Mouse (Mus musculus) spleen, adult 2 months (tissue): ENCODE measurements around the gene Gpr19. TPM values are rescaled to one million over a fixed set of nuclear protein-coding genes. Genes with fewer than 3 reads are reported as not detected.

Experiments
- DNase-seq, 2 experiments: peaks; one replicate each; pipeline versions ENCODE4 v3.0.0 to v3.0.0-alpha.2; 2012 to 2021; ENCODE audit warnings: low spot score in 2 of 2, low read depth in 1 of 2
- H3K27ac ChIP-seq: fragments of 200-500 bp; 2 replicates; pipeline ENCODE4 v1.5.1; 2012; ENCODE audit warnings: low read length, inconsistent platforms; ENCODE audit not compliant: insufficient read depth
- H3K27me3 ChIP-seq: fragments of 200-500 bp; 2 replicates; pipeline ENCODE4 v1.6.1; 2012; ENCODE audit warnings: mild to moderate bottlenecking, moderate library complexity, low read length, inconsistent platforms; ENCODE audit not compliant: control insufficient read depth, insufficient read depth
- H3K36me3 ChIP-seq: fragments of 200-500 bp; 2 replicates; pipeline ENCODE4 v1.6.1; 2012; ENCODE audit warnings: mild to moderate bottlenecking, low read length, inconsistent platforms; ENCODE audit not compliant: control insufficient read depth, insufficient read depth
- H3K4me1 ChIP-seq: fragments of 200-500 bp; 2 replicates; pipeline ENCODE4 v1.6.1; 2011; ENCODE audit warnings: inconsistent platforms; ENCODE audit not compliant: control insufficient read depth, insufficient read depth, insufficient read length
- H3K4me3 ChIP-seq: fragments of 200-500 bp; 2 replicates; pipeline ENCODE4 v1.5.1; 2011; ENCODE audit warnings: mild to moderate bottlenecking, inconsistent platforms; ENCODE audit not compliant: insufficient read depth, insufficient read length; ENCODE audit errors: extremely low read depth
- CTCF ChIP-seq: fragments of 200-500 bp; IDR thresholded peaks from 2 replicates; pipeline ENCODE4 v1.5.1; 2011; ENCODE audit warnings: mild to moderate bottlenecking, inconsistent platforms; ENCODE audit not compliant: insufficient read depth, insufficient read length, insufficient replicate concordance; ENCODE audit errors: extremely low read depth
- POLR2A ChIP-seq: fragments of 200-500 bp; IDR thresholded peaks from 2 replicates; pipeline ENCODE4 v1.6.1; 2011; ENCODE audit warnings: low read depth, low read length, inconsistent platforms
- WGBS: fragments of 180-500 bp; shearing (Covaris S2); methylation state at CpG from one replicate; pipeline ENCODE4 v1.1.7; 2018; 5-methylcytosine and 5-hydroxymethylcytosine counted together
- polyA plus RNA-seq: library from polyadenylated mRNA; depleted of rRNA; stranded (reverse); fragments of >200 nt; gene quantifications from 2 replicates; pipeline ENCODE4 v1.2.3, GENCODE M21; 2012; rRNA removed

Gpr19 gene
- polyA plus RNA-seq = 6.4 and 7.0 TPM in 2 replicates

DNA sequence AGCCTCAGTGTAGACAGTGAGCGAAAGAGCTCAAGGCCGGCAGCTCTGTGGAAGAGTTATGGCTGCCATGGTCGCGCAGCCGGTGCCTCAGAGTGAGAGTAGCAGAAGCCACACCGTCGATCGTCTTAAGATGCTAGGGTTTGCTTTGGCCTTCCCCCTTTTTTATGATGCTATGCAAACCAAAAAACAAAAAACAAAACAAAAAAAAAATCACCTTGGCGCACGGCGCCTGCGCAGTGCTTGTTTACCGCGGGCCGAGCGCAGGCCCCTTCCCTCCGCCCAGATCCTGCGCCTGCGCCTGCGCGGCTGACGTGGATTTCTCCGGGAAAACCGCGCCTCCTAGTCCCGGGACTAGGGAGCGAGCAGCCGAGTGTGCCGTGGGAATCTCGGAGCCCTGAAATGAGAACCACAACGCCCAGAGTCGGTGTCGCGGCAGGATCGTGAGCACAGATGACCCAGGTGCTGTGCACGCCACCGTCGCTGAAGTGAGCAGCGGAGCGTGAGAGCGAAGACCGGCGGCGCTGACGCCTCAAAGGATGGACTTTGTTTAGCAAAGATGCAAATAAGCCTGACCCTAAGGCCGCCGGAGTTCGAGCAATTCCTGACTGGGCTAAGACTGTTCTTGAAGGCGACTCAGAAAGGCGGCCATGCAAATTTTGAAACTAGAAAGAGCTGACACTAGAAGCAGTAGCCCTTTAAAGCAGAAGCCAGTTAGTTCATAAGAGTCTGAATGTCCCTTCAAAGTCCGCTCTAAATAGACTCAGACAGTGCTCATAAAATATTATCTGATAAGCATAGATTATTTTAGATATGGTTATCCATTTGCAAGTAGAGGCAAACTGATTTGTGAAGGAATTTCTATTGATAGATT, at the start of gene Gpr19:
Gene Gpr19, minus strand, starts transcription at position 484 of the 871 bp plus-strand sequence.
- H3K36me3 ChIP-seq = no peaks in the 10 kb centered on the region
- peaks cover 5% of the 10 kb centered on the region; the same call in 1 of the 2 replicates for H3K4me1 ChIP-seq
- DNase-seq = peak; percentile 70 to 74
- peak within 1 kb of the TSS; percentile 85 for H3K4me3 ChIP-seq
- TF ChIP-seq CTCF (no peak), POLR2A (peak; percentile 51)
- H3K27ac ChIP-seq = peak within 1 kb of the TSS; percentile 99
- WGBS = under 1% methylated on average over 51 of the region's 51 CpGs
- H3K27me3 ChIP-seq = no peaks in the 10 kb centered on the region

DNA sequence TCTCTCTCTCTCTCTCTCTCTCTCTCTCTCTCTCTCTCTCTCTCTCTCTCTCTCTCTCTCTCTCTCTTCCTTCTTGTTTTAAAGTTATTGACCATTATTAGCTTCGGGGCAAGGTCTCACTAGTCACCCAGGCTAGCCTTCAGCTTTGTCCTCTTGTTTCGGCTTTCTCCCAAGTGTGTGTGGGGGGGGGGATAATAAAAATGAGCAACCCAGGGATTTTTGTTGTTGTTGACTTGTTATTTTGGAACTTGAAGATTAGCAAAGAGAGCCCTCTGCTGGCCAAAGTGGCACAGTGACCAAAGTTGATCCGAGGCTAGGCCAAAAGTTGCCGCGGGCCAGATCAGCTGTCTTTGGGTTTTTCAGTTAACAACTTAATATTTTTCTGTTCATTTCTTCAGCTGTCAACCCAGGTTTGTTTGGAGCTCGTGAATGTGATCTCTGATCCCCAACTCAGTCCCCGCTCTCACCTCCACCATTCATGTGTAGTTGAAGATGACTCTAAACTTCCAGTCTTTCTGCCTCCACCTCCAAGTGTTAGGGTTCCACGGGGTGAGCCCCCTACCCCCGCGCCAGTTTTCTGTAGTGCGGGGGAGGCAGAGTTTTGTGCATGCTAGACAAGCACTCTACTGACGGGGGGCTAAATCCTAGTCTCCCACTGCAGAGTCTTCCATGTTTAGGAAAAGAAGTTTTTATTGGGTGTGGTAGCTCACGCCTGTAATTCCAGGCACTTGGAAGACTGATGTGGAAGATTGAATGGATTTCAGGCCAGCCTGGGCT, 49.1 kb upstream of the Gpr19 start:
- 59% methylated on average over 13 of the region's 13 CpGs for WGBS
- DNase-seq = peak; percentile 61 to 62
- Histone ChIP-seq H3K27ac (no peak overlapping the region), H3K4me1 (no peaks in the 10 kb centered on the region), H3K4me3 (no peak overlapping the region; the same call in 1 of the 2 replicates), H3K27me3 (no peaks in the 10 kb centered on the region), H3K36me3 (no peaks in the 10 kb centered on the region)
- TF ChIP-seq POLR2A (no peak), CTCF (peak; percentile 72; the same call in 1 of the 2 replicates)

DNA sequence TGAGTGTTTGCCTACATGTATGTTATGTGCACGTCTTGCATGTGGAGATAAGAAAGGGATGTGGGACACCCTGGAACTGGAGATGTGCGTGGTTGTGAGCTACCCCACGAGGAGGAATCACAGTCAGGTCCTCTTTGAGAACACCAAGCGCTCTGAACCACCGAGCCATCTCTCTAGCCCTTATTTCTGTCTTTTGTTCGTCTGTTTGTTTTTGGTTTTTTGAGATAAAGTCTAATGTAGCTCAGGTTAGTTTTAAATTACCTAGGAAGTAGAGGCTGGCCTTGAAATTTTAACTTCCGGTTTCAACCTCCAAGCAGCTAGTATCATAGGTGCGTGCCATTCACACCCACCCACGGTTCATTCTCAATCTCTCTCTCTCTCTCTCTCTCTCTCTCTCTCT, 48.5 kb upstream of the Gpr19 start:
- H3K27ac ChIP-seq = peak overlapping the region; percentile 46; the same call in 1 of the 2 replicates
- WGBS = 70% methylated on average over 9 of the region's 9 CpGs
- no peaks in the 10 kb centered on the region for H3K4me1 ChIP-seq
- H3K27me3 ChIP-seq = no peaks in the 10 kb centered on the region
- TF ChIP-seq CTCF = no peak
- TF ChIP-seq POLR2A = no peak
- H3K36me3 ChIP-seq = no peaks in the 10 kb centered on the region
- DNase-seq = no peak
- no peak overlapping the region for H3K4me3 ChIP-seq

DNA sequence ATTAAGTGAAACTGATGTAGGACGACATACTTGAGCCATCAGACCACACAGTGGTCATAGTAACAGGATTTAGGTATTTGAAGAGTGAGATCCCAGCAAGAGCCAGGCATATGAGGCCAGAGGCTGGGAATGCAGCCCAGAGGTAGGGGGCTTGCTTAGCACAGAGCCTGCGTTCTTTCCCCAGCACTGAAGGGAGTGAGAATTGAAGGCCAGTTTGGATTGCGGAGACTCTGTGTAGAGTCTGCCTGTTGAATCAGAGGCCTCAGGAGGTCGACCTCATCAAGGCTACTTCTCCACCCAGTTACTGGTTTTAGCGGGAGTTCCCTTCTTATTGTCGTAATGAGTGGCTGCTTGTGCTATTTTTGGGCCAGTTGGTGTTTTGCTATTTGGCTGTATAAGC, 47.7 kb upstream of the Gpr19 start:
- no peaks in the 10 kb centered on the region for H3K27me3 ChIP-seq
- no peak overlapping the region for H3K27ac ChIP-seq
- no peaks in the 10 kb centered on the region for H3K36me3 ChIP-seq
- TF ChIP-seq POLR2A = no peak
- no peak for TF ChIP-seq CTCF
- no peaks in the 10 kb centered on the region for H3K4me1 ChIP-seq
- H3K4me3 ChIP-seq = no peak overlapping the region
- DNase-seq = no peak
- 62% methylated on average over 6 of the region's 6 CpGs for WGBS

DNA sequence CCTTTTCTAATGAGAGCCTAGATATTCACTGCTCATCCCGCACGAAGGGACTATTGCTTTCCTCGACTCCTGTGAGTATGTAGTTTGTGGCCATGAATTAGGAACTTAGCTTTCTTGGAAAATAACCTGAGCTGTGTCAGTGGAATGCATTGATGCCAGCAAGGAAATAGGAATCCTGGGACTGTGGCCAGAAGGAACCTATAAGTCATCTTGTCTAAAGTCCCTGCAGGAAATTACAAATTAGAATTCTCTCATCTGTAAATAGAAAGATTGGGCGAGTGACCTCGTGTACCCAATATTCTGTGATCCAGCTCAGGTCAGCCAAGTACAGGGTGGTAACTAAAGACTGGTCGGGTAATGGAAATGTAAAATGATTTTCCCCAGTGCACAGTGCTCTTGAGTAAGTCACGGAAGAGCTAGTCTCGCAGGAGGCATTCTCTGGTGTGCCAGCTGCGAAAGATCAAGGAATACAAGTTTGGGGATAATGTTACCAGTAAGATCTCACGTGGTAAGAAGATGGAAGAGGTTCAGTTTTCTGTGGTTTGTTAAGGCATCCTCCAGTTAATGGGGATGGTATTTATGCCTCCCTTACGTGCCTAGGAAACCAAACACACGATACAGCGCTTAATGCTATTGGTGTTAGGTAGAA, 45.5 kb upstream of the Gpr19 start:
- H3K4me1 ChIP-seq = no peaks in the 10 kb centered on the region
- no peak overlapping the region for H3K27ac ChIP-seq
- WGBS = 91% methylated on average over 13 of the region's 13 CpGs
- DNase-seq = no peak
- no peaks in the 10 kb centered on the region for H3K36me3 ChIP-seq
- no peaks in the 10 kb centered on the region for H3K27me3 ChIP-seq
- H3K4me3 ChIP-seq = no peak overlapping the region
- TF ChIP-seq POLR2A (no peak), CTCF (no peak)

DNA sequence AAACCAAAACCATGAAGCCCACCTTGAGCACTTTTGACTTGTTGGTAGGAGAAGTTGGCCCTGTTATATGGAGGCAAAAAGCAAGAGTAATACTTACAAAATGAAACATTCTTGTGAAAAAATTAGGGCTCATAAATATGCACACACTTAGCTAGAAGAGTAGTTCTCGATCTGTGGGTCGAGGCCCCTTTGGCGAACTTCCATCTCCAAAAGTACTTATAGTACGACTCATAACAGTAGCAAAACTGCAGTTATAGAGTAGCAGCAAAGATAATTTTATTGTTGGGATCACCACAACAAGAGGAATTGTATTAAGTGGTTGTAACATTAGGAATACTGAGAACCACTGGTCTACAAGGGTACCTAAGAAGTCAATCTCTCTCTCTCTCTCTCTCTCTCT, 41.4 kb upstream of the Gpr19 start:
- Histone ChIP-seq H3K4me3 (no peak overlapping the region), H3K36me3 (no peaks in the 10 kb centered on the region), H3K4me1 (no peaks in the 10 kb centered on the region), H3K27ac (no peak overlapping the region), H3K27me3 (no peaks in the 10 kb centered on the region)
- DNase-seq = no peak
- TF ChIP-seq CTCF (no peak), POLR2A (no peak)
- WGBS = 90% methylated on average over 4 of the region's 4 CpGs
